Mouse (Mus musculus) midbrain, postnatal 0 days (tissue): ENCODE measurements at regions not wholly inside any gene's neighbourhood (a gene's known extent, or its start where the extent isn't known, plus 50 kb on each side); places are given as distances from the start of the nearest gene placed in this dataset.
A peak's percentile ranks its signal among the peaks of the same experiment; 100 is the strongest.

Experiments
- ATAC-seq: fragments of 200-750 bp; cut with Nextera tagmentation; 2 replicates; pipeline ENCODE4 v1.8.0; 2017; ENCODE audit warnings: moderate number of reproducible peaks, mild to moderate bottlenecking, moderate TSS enrichment, moderate library complexity; ENCODE audit not compliant: low FRiP score
- DNase-seq: peaks from one replicate; pipeline ENCODE4 v3.0.0-alpha.2; 2015; ENCODE audit warnings: low spot score
- H3K27ac ChIP-seq: fragments of 300-500 bp; sonication (generic); 2 replicates; pipeline ENCODE4 v1.5.1; 2014; ENCODE audit warnings: low read depth, mild to moderate bottlenecking, low read length, mixed read lengths
- H3K27me3 ChIP-seq: fragments of 300-500 bp; sonication (generic); 2 replicates; pipeline ENCODE4 v1.6.1; 2014; ENCODE audit warnings: low read length, control low read depth, mixed read lengths; ENCODE audit not compliant: insufficient read depth
- H3K36me3 ChIP-seq: fragments of 300-500 bp; sonication (generic); 2 replicates; pipeline ENCODE4 v1.6.1; 2014; ENCODE audit warnings: low read length, control low read depth, mixed read lengths; ENCODE audit not compliant: insufficient read depth
- H3K4me1 ChIP-seq: fragments of 300-500 bp; sonication (generic); 2 replicates; pipeline ENCODE4 v1.6.1; 2014; ENCODE audit warnings: mild to moderate bottlenecking, control low read depth, antibody characterized with exemption, low read length, mixed read lengths; ENCODE audit not compliant: insufficient read depth
- H3K4me2 ChIP-seq: fragments of 300-500 bp; sonication (generic); 2 replicates; pipeline ENCODE4 v1.6.1; 2014; ENCODE audit warnings: low read depth, mild to moderate bottlenecking, low read length, mixed read lengths; ENCODE audit not compliant: poor library complexity, severe bottlenecking
- H3K4me3 ChIP-seq: fragments of 300-500 bp; sonication (generic); 2 replicates; pipeline ENCODE4 v1.5.1; 2014; ENCODE audit warnings: low read depth, mild to moderate bottlenecking, low read length, moderate library complexity
- H3K9ac ChIP-seq: fragments of 300-500 bp; sonication (generic); replicated peaks from 2 replicates; pipeline ENCODE4 v1.6.1; 2014; ENCODE audit warnings: mild to moderate bottlenecking, low read length, moderate library complexity, mixed read lengths; ENCODE audit not compliant: poor library complexity, severe bottlenecking
- H3K9me3 ChIP-seq: fragments of 300-500 bp; sonication (generic); 2 replicates; pipeline ENCODE4 v1.6.1; 2016; ENCODE audit warnings: low read length, control low read depth
- CTCF ChIP-seq: IDR thresholded peaks from 2 replicates; pipeline ENCODE4 v1.5.1; 2016; ENCODE audit warnings: antibody characterized with exemption, mild to moderate bottlenecking
- WGBS: fragments of 180-500 bp; shearing (Covaris S2); extraction: QIAGEN DNeasy Blood & Tissue Kit; methylation state at CpG from one replicate; pipeline ENCODE4 v1.1.7; 2014; 5-methylcytosine and 5-hydroxymethylcytosine counted together

DNA sequence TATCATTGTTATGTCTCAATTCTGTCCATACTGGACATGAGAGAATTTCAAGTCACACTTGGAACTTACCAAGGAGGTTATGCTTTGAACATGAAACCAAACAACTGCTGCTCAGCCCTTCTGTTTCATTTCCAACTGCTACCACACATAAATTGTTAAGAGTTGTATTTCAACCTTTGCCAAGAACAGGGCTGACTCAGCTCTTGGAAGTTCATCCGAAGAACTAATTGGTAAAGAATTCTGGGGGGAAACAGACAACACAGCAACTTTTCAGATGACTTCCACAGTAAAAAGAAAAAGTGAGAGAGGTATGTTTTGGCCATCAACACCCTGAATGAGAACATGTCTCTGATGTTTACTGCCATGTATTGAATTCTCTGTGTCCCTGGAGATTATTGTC lies 234.1 kb upstream of the Slco3a1 start:
- no peak for TF ChIP-seq CTCF
- Histone ChIP-seq H3K4me3 (no peak overlapping the region), H3K4me2 (no peak overlapping the region), H3K9ac (no peak overlapping the region), H3K4me1 (no peaks in the 10 kb centered on the region), H3K9me3 (no peaks in the 10 kb centered on the region), H3K27ac (no peak overlapping the region), H3K36me3 (no peaks in the 10 kb centered on the region), H3K27me3 (no peaks in the 10 kb centered on the region)
- DNase-seq, result no peak
- 89% methylated on average over 1 of the region's 1 CpGs for WGBS
- no peak for ATAC-seq

GRCm38 (mm10) chr7:74771435-74772406 lies 217.1 kb upstream of the Slco3a1 start:
- no peaks in the 10 kb centered on the region for H3K9me3 ChIP-seq
- no peak overlapping the region for H3K4me3 ChIP-seq
- 69% methylated on average over 9 of the region's 9 CpGs for WGBS
- peak; percentile 22 for DNase-seq
- no peaks in the 10 kb centered on the region for H3K4me1 ChIP-seq
- ATAC-seq, result no peak
- no peak overlapping the region for H3K4me2 ChIP-seq
- H3K27ac ChIP-seq, result peak overlapping the region; percentile 65; the same call in 1 of the 2 replicates
- no peak overlapping the region for H3K9ac ChIP-seq
- TF ChIP-seq CTCF, result no peak
- no peaks in the 10 kb centered on the region for H3K36me3 ChIP-seq
- no peaks in the 10 kb centered on the region for H3K27me3 ChIP-seq

DNA sequence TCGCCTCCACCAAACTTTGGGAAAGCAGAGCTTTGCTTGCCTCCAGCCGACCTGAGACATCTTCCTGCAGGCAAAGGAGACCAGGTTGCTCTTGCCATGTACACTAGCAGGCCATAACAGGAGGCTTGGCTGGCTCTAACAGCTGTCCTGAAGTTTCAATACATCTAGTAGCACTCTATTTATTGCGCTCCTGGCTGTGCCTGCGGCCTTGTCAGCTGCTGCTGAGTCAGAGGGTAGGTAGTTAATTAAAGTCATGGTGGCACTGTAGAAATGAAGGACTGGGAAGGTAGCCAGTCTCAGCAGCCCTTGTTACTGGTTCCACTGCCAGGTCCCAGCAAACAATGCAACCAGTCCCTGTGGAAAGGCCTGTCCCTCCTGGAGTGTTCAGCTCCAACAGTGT lies 212.0 kb upstream of the Slco3a1 start:
- no peak overlapping the region for H3K27ac ChIP-seq
- ATAC-seq, result no peak
- H3K36me3 ChIP-seq, result no peaks in the 10 kb centered on the region
- 86% methylated on average over 4 of the region's 4 CpGs for WGBS
- no peak for DNase-seq
- no peak overlapping the region for H3K4me2 ChIP-seq
- H3K27me3 ChIP-seq, result no peaks in the 10 kb centered on the region
- H3K4me1 ChIP-seq, result no peaks in the 10 kb centered on the region
- no peak overlapping the region for H3K4me3 ChIP-seq
- no peaks in the 10 kb centered on the region for H3K9me3 ChIP-seq
- TF ChIP-seq CTCF, result no peak
- no peak overlapping the region for H3K9ac ChIP-seq

DNA sequence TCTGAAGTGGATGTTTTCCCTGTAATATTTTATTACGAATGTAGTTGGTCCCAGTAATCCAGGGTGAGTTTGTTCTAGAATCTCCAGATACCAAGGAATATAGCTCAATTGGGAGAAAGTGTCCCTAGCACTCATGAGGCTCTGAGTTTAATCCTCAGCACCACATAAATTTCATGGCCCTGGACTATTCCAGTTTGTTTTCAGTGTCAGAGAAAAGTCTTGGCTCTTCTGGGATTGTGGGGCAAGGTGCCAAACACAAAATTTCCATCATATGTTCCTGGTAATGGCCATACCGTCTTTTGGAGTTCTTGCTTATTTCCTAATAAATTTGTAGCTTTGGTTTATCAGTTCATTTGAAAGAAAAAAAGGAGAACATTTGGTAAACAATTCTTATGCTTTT lies 202.9 kb upstream of the Slco3a1 start:
- Histone ChIP-seq H3K36me3 (no peaks in the 10 kb centered on the region), H3K27me3 (no peaks in the 10 kb centered on the region), H3K9me3 (no peaks in the 10 kb centered on the region), H3K4me3 (no peak overlapping the region), H3K4me1 (no peaks in the 10 kb centered on the region), H3K9ac (no peak overlapping the region), H3K4me2 (no peak overlapping the region), H3K27ac (no peak overlapping the region)
- TF ChIP-seq CTCF, result no peak
- ATAC-seq (no peak), DNase-seq (no peak)
- 95% methylated on average over 2 of the region's 2 CpGs for WGBS

GRCm38 (mm10) chr7:74747704-74748103 lies 193.1 kb upstream of the Slco3a1 start:
- no peak for ATAC-seq
- no peaks in the 10 kb centered on the region for H3K4me1 ChIP-seq
- no peaks in the 10 kb centered on the region for H3K27me3 ChIP-seq
- H3K9me3 ChIP-seq, result no peaks in the 10 kb centered on the region
- no peaks in the 10 kb centered on the region for H3K36me3 ChIP-seq
- no peak for DNase-seq
- TF ChIP-seq CTCF, result no peak
- no peak overlapping the region for H3K27ac ChIP-seq
- H3K4me2 ChIP-seq, result no peak overlapping the region
- H3K4me3 ChIP-seq, result no peak overlapping the region
- WGBS, result 90% methylated on average over 1 of the region's 1 CpGs
- H3K9ac ChIP-seq, result no peak overlapping the region

GRCm38 (mm10) chr7:74734941-74735340 lies 180.4 kb upstream of the Slco3a1 start:
- Histone ChIP-seq H3K27ac (no peak overlapping the region), H3K9me3 (no peaks in the 10 kb centered on the region), H3K4me3 (no peak overlapping the region), H3K4me1 (no peaks in the 10 kb centered on the region), H3K4me2 (no peak overlapping the region), H3K9ac (no peak overlapping the region), H3K27me3 (no peaks in the 10 kb centered on the region), H3K36me3 (no peaks in the 10 kb centered on the region)
- no peak for ATAC-seq
- 51% methylated on average over 6 of the region's 6 CpGs for WGBS
- no peak for TF ChIP-seq CTCF
- no peak for DNase-seq
